Mouse (Mus musculus) CH12.LX (cell line): ENCODE data around the gene Bcat1. TPM values are rescaled to one million over a fixed set of nuclear protein-coding genes. Genes with fewer than 3 reads are reported as not detected.

Source experiments
- DNase-seq: peaks from one replicate; pipeline ENCODE4 v3.0.0-alpha.2; 2013; ENCODE audit errors: extremely low read depth
- H3K27ac ChIP-seq: 2 replicates; pipeline ENCODE4 v1.5.1; 2012; ENCODE audit warnings: low read depth, mild to moderate bottlenecking, control low read depth, moderate library complexity; ENCODE audit not compliant: insufficient read depth
- H3K27me3 ChIP-seq: replicated peaks from 2 replicates; pipeline ENCODE3; 2012; ENCODE audit warnings: inconsistent platforms
- H3K36me3 ChIP-seq, 2 experiments: replicated peaks in 1 of 2; 2 replicates each; pipeline versions ENCODE3 to v1.6.1; 2012; ENCODE audit warnings: inconsistent platforms in 1 of 2, low read length in 1 of 2, mild to moderate bottlenecking in 1 of 2, mixed read lengths in 1 of 2, moderate library complexity in 1 of 2; ENCODE audit not compliant: control insufficient read depth in 1 of 2, insufficient read depth in 1 of 2
- H3K4me1 ChIP-seq, 2 experiments: 2 replicates each; pipeline ENCODE4 v1.6.1; 2012; ENCODE audit warnings: inconsistent platforms in 1 of 2, moderate library complexity in 1 of 2; ENCODE audit not compliant: insufficient read depth in 2 of 2, control insufficient read depth in 1 of 2
- H3K4me2 ChIP-seq: 2 replicates; pipeline ENCODE4 v1.6.1; 2012; ENCODE audit warnings: low read depth, mild to moderate bottlenecking, control low read depth; ENCODE audit not compliant: poor library complexity, insufficient read depth, severe bottlenecking
- H3K4me3 ChIP-seq, 3 experiments: fragments of 150-350 bp in 1 of 3; sonication (generic) in 1 of 3; replicated peaks in 1 of 3; 2 replicates each; pipeline versions ENCODE3 to v1.5.1; 2011 to 2012; ENCODE audit warnings: low read depth in 2 of 3, low read length in 2 of 3, mild to moderate bottlenecking in 2 of 3, moderate library complexity in 2 of 3, control low read depth in 1 of 3, improper control_type of control experiment in 1 of 3, inconsistent platforms in 1 of 3, mixed read lengths in 1 of 3; ENCODE audit not compliant: poor library complexity in 1 of 3
- H3K79me2 ChIP-seq: replicated peaks from 2 replicates; pipeline ENCODE4 v1.6.1; 2012; ENCODE audit warnings: mild to moderate bottlenecking, moderate library complexity; ENCODE audit not compliant: control insufficient read depth, poor library complexity, insufficient read depth, severe bottlenecking; ENCODE audit errors: extremely low read depth
- H3K9ac ChIP-seq: 2 replicates; pipeline ENCODE4 v1.6.1; 2012; ENCODE audit warnings: low read depth, mild to moderate bottlenecking, control low read depth, moderate library complexity; ENCODE audit not compliant: insufficient read depth
- H3K9me3 ChIP-seq: replicated peaks from 2 replicates; pipeline ENCODE3; 2012; ENCODE audit warnings: low read length, inconsistent platforms, mixed read lengths
- BHLHE40 ChIP-seq: IDR thresholded peaks from 2 replicates; pipeline ENCODE4 v1.6.1; 2011; ENCODE audit warnings: mild to moderate bottlenecking, low read depth, low read length, improper control_type of control experiment
- CHD1 ChIP-seq: IDR thresholded peaks from 2 replicates; pipeline ENCODE4 v1.6.1; 2012; ENCODE audit warnings: low read depth, low read length, improper control_type of control experiment, inconsistent platforms
- CHD2 ChIP-seq: IDR thresholded peaks from 2 replicates; pipeline ENCODE4 v1.6.1; 2011; ENCODE audit warnings: low read length, improper control_type of control experiment
- CTCF ChIP-seq, 2 experiments: IDR thresholded peaks in 1 of 2; conservative IDR thresholded peaks in 1 of 2; 2 replicates each; pipeline ENCODE4 v1.5.1; 2011 to 2012; ENCODE audit warnings: low read depth in 2 of 2, low read length in 2 of 2, improper control_type of control experiment in 1 of 2, inconsistent platforms in 1 of 2, mild to moderate bottlenecking in 1 of 2, moderate library complexity in 1 of 2
- E2F4 ChIP-seq: IDR thresholded peaks from 2 replicates; pipeline ENCODE4 v1.6.1; 2011; ENCODE audit warnings: low read depth, low read length, improper control_type of control experiment; ENCODE audit not compliant: insufficient replicate concordance
- ELF1 ChIP-seq: IDR thresholded peaks from 2 replicates; pipeline ENCODE4 v1.6.1; 2014; ENCODE audit warnings: low read depth, mild to moderate bottlenecking, inconsistent platforms, low read length, improper control_type of control experiment
- EP300 ChIP-seq: IDR thresholded peaks from 2 replicates; pipeline ENCODE4 v1.6.1; 2011; ENCODE audit warnings: low read length, improper control_type of control experiment
- ETS1 ChIP-seq: conservative IDR thresholded peaks from 2 replicates; pipeline ENCODE4 v1.6.1; 2012; ENCODE audit warnings: low read depth, mild to moderate bottlenecking, inconsistent platforms, low read length, improper control_type of control experiment, moderate library complexity
- GABPA ChIP-seq: IDR thresholded peaks from 2 replicates; pipeline ENCODE4 v1.6.1; 2012; ENCODE audit warnings: low read depth, low read length, improper control_type of control experiment, inconsistent platforms; ENCODE audit not compliant: insufficient replicate concordance
- HCFC1 ChIP-seq: IDR thresholded peaks from 2 replicates; pipeline ENCODE4 v1.6.1; 2012; ENCODE audit warnings: low read depth, mild to moderate bottlenecking, inconsistent platforms, low read length, improper control_type of control experiment
- IRF4 ChIP-seq: IDR thresholded peaks from 2 replicates; pipeline ENCODE4 v1.6.1; 2014; ENCODE audit warnings: low read depth, mild to moderate bottlenecking, inconsistent platforms, low read length, improper control_type of control experiment
- JUN ChIP-seq: IDR thresholded peaks from 2 replicates; pipeline ENCODE4 v1.6.1; 2011; ENCODE audit warnings: low read depth, mild to moderate bottlenecking, low read length, improper control_type of control experiment, moderate library complexity; ENCODE audit not compliant: insufficient read depth
- JUND ChIP-seq: conservative IDR thresholded peaks from 2 replicates; pipeline ENCODE4 v1.6.1; 2011; ENCODE audit warnings: low read depth, low read length, improper control_type of control experiment
- KAT2A ChIP-seq: IDR thresholded peaks from 2 replicates; pipeline ENCODE4 v1.6.1; 2012; ENCODE audit warnings: low read length, improper control_type of control experiment, inconsistent platforms; ENCODE audit not compliant: insufficient replicate concordance
- MAFK ChIP-seq: IDR thresholded peaks from 2 replicates; pipeline ENCODE4 v1.6.1; 2011; ENCODE audit warnings: low read length, improper control_type of control experiment; ENCODE audit not compliant: insufficient replicate concordance
- MAZ ChIP-seq: IDR thresholded peaks from 2 replicates; pipeline ENCODE4 v1.6.1; 2012; ENCODE audit warnings: low read depth, mild to moderate bottlenecking, inconsistent platforms, low read length, improper control_type of control experiment, moderate library complexity
- MEF2A ChIP-seq: IDR thresholded peaks from 2 replicates; pipeline ENCODE4 v1.6.1; 2014; ENCODE audit warnings: low read depth, mild to moderate bottlenecking, inconsistent platforms, low read length, improper control_type of control experiment, borderline replicate concordance
- MXI1 ChIP-seq: IDR thresholded peaks from 2 replicates; pipeline ENCODE4 v1.6.1; 2011; ENCODE audit warnings: mild to moderate bottlenecking, low read depth, low read length, improper control_type of control experiment
- MYC ChIP-seq: IDR thresholded peaks from 2 replicates; pipeline ENCODE4 v1.6.1; 2011; ENCODE audit warnings: low read depth, mild to moderate bottlenecking, improper control_type of control experiment, low read length
- NELFE ChIP-seq: IDR thresholded peaks from 2 replicates; pipeline ENCODE4 v1.6.1; 2011; ENCODE audit warnings: low read depth, low read length, improper control_type of control experiment
- NRF1 ChIP-seq: IDR thresholded peaks from 2 replicates; pipeline ENCODE4 v1.6.1; 2014; ENCODE audit warnings: low read depth, mild to moderate bottlenecking, inconsistent platforms, low read length, improper control_type of control experiment, moderate library complexity
- PAX5 ChIP-seq: IDR thresholded peaks from 2 replicates; pipeline ENCODE4 v1.6.1; 2012; ENCODE audit warnings: low read length, inconsistent platforms, mixed read lengths
- POLR2A ChIP-seq: IDR thresholded peaks from 2 replicates; pipeline ENCODE4 v1.6.1; 2011; ENCODE audit warnings: low read depth, mild to moderate bottlenecking, improper control_type of control experiment, low read length
- POLR2AphosphoS2 ChIP-seq: IDR thresholded peaks from 2 replicates; pipeline ENCODE4 v1.6.1; 2011; ENCODE audit warnings: low read depth, low read length, improper control_type of control experiment
- RAD21 ChIP-seq: IDR thresholded peaks from 2 replicates; pipeline ENCODE4 v1.6.1; 2011; ENCODE audit warnings: low read depth, mild to moderate bottlenecking, low read length, improper control_type of control experiment, moderate library complexity
- RCOR1 ChIP-seq: conservative IDR thresholded peaks from 2 replicates; pipeline ENCODE4 v1.6.1; 2012; ENCODE audit warnings: low read depth, mild to moderate bottlenecking, inconsistent platforms, low read length, improper control_type of control experiment
- SIN3A ChIP-seq: IDR thresholded peaks from 2 replicates; pipeline ENCODE4 v1.6.1; 2012; ENCODE audit warnings: low read length, improper control_type of control experiment, inconsistent platforms
- SMC3 ChIP-seq: IDR thresholded peaks from 2 replicates; pipeline ENCODE4 v1.6.1; 2011; ENCODE audit warnings: low read depth, low read length, improper control_type of control experiment
- TBP ChIP-seq: conservative IDR thresholded peaks from 2 replicates; pipeline ENCODE4 v1.6.1; 2011; ENCODE audit warnings: low read depth, low read length, improper control_type of control experiment
- TCF12 ChIP-seq: IDR thresholded peaks from 2 replicates; pipeline ENCODE4 v1.6.1; 2014; ENCODE audit warnings: low read depth, mild to moderate bottlenecking, inconsistent platforms, low read length, improper control_type of control experiment
- UBTF ChIP-seq: IDR thresholded peaks from 2 replicates; pipeline ENCODE4 v1.6.1; 2012; ENCODE audit warnings: low read depth, mild to moderate bottlenecking, inconsistent platforms, low read length, improper control_type of control experiment, moderate library complexity
- USF1 ChIP-seq: IDR thresholded peaks from 2 replicates; pipeline ENCODE4 v1.6.1; 2014; ENCODE audit warnings: low read depth, mild to moderate bottlenecking, inconsistent platforms, low read length, improper control_type of control experiment
- USF2 ChIP-seq: conservative IDR thresholded peaks from 2 replicates; pipeline ENCODE4 v1.6.1; 2011; ENCODE audit warnings: low read depth, low read length, improper control_type of control experiment
- ZC3H11A ChIP-seq: IDR thresholded peaks from 2 replicates; pipeline ENCODE4 v1.6.1; 2012; ENCODE audit warnings: low read depth, mild to moderate bottlenecking, inconsistent platforms, low read length, improper control_type of control experiment
- ZMIZ1 ChIP-seq: IDR thresholded peaks from 2 replicates; pipeline ENCODE4 v1.6.1; 2012; ENCODE audit warnings: low read depth, mild to moderate bottlenecking, inconsistent platforms, low read length, improper control_type of control experiment
- ZNF384 ChIP-seq: IDR thresholded peaks from 2 replicates; pipeline ENCODE4 v1.6.1; 2012; ENCODE audit warnings: low read depth, low read length, improper control_type of control experiment, inconsistent platforms
- dilution Hi-C: fragments of 300-500 bp; cut with MboI; formaldehyde crosslinking; loops from 2 replicates; pipeline ENCODE4 v1.14.3; 2020; ENCODE audit warnings: low sequenced_read_pairs; ENCODE audit not compliant: extremely low pct_unique_long_range_greater_than_20kb, extremely low pct_ligation_motif_present
- in situ Hi-C: fragments of 300-500 bp; cut with MboI; formaldehyde crosslinking; loops from 3 replicates; pipeline ENCODE4 v1.14.3; 2019; ENCODE audit warnings: low sequenced_read_pairs, low pct_ligation_motif_present, low pct_unique_long_range_greater_than_20kb, mixed read lengths
- polyA plus RNA-seq: library from polyadenylated mRNA; unstranded; fragments of >175 nt; gene quantifications from 2 replicates; pipeline ENCODE4 v1.2.1, GENCODE M21; 2012; ENCODE audit warnings: low read depth; ENCODE audit not compliant: insufficient read length
- total RNA-seq, 2 experiments: library from RNA; depleted of rRNA; stranded (reverse); fragments of 300-350 nt in 1 of 2; fragments of >200 nt in 1 of 2; gene quantifications; 2 replicates each; pipeline ENCODE4 v1.2.3; 2012 to 2014

Gene Bcat1
- total and polyA plus RNA-seq, 3 experiments = 141 to 199 (median 176) TPM

- TF ChIP-seq E2F4 = no peak
These were observed 40.2 kb upstream of the Bcat1 start (continued) for GRCm38 (mm10) chr6:145116098-145116672.

DNA sequence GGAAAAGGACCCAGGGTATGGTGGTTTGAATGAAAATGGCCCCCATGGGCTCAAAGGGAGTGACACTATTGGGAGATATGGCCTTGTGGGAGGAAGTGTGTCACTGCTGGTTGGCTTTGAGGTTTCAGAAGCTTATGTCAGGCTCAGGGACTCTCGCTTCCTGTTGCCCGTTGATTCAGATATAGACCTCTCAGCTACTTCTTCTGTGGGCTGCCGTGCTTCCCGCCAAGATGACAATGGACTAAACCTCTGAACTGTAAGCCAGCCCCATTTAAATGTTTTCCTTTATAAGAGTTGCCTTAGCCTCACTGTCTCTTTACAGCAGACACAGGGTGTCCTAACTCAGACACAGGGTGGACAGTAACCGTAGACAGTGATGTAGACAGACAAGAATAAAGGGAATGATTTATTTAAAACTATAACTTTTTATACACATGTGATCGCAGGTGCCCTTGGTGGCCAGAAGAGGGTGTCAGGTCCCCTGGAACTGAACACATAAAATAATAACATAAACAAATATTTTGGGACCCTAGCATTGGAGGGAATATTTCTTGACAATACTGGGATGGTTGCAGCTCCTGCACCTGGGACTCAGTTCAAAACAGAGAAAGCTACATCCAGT lies 39.6 kb upstream of the Bcat1 start, which contains the start of gene Lrmp:
Gene Lrmp, plus strand, starts transcription at position 178 of the 622 bp plus-strand sequence.
- no peaks in the 10 kb centered on the region for H3K27me3 ChIP-seq
- H3K79me2 ChIP-seq = no peaks in the 10 kb centered on the region
- H3K4me3 ChIP-seq = peak within 1 kb of the TSS in 1 of 3 experiments; percentile 32
- no peaks in the 10 kb centered on the region for H3K9me3 ChIP-seq
- dilution Hi-C loops = no loop called here
- DNase-seq = peak; percentile 92
- peaks cover 0 to 2% of the 10 kb centered on the region in 2 experiments for H3K36me3 ChIP-seq
- no peak within 1 kb of the TSS for H3K9ac ChIP-seq
- H3K27ac ChIP-seq = no peak within 1 kb of the TSS
- in situ Hi-C loops = no loop called here
- H3K4me1 ChIP-seq = peaks cover 19 to 44% of the 10 kb centered on the region in 2 experiments
- H3K4me2 ChIP-seq = peak within 1 kb of the TSS; percentile 18
- TF ChIP-seq TBP (no peak), NRF1 (no peak), RCOR1 (no peak), MEF2A (no peak; the same call in 1 of the 2 replicates), ZMIZ1 (no peak), NELFE (no peak), PAX5 (no peak), SMC3 (peak; percentile 22; the same call in 1 of the 2 replicates), MYC (0 out of 2 replicates have a peak, but pooled peaks have one; percentile 55), SIN3A (0 out of 2 replicates have a peak, but pooled peaks have one; percentile 64), MAFK (no peak), ETS1 (peak; percentile 62), HCFC1 (0 out of 2 replicates have a peak, but pooled peaks have one; percentile 19), CHD1 (no peak), GABPA (no peak), KAT2A (no peak), EP300 (peak; percentile 37), IRF4 (peak; percentile 58; the same call in 1 of the 2 replicates), JUND (no peak), UBTF (no peak), E2F4 (peak; percentile 92), ELF1 (peak; percentile 45; the same call in 1 of the 2 replicates), CTCF (conservative IDR thresholded peaks at IDR 0.05 in 1 of 2, IDR thresholded peaks at IDR 0.05 in 1 of 2; ENCODE audit: low read depth in 2 of 2, low read length in 2 of 2) (peak in 1 of 2 experiments; percentile 12; a peak in 1 of 4 replicates), ZNF384 (no peak), RAD21 (no peak; the same call in none of the 2 replicates), ZC3H11A (no peak), MXI1 (no peak), POLR2A (no peak), USF2 (no peak), USF1 (no peak), BHLHE40 (peak; percentile 56), CHD2 (no peak), MAZ (no peak), TCF12 (peak; percentile 44; the same call in 1 of the 2 replicates), JUN (no peak; the same call in 1 of the 2 replicates), POLR2AphosphoS2 (no peak)
